In genomic region chr16:63084021-63084756, GRCm38 (mm10) we compare ENCODE assay signal across 17 mouse cellular contexts.
DNase-seq lines count a peak whose midpoint lies in the region; ATAC-seq and TF ChIP-seq lines count a peak whose summit lies in the region.
"Had no signal": no experiment of that assay in that cellular context is flagged by ENCODE, and none has a peak within 500 bp of the region (broad histone marks: within the 10 kb centered on the region; RNA-seq: fewer than 3 reads in every experiment).

No protein-coding gene starts in this region.

- DNase-seq in cerebellum, postnatal 10 days, result peak; percentile 34 to 46
- no peak for DNase-seq in cerebellum, adult 11 months
- DNase-seq in lung, postnatal 0 days (ENCODE audit: low spot score), result peak; percentile 22
- DNase-seq in lung, adult 18-20 months, result no peak
- peak; percentile 43 for DNase-seq in forelimb bud, embryonic 11.5 days (ENCODE audit: low read depth, low spot score)
- DNase-seq in spleen, adult 12 weeks (ENCODE audit: low spot score), result no peak
- DNase-seq: adrenal gland, postnatal 10 days; cerebellum, adult 11-12 months; kidney, postnatal 25 days; layer of hippocampus, postnatal 36 days; thymus, adult 2 months had no signal

- no peaks in the 10 kb centered on the region for H3K4me1 ChIP-seq in lung, postnatal 0 days (ENCODE audit: insufficient read depth, low read depth, low read length)
- peaks cover 10% of the 10 kb centered on the region; the same call in 1 of the 2 replicates for H3K4me1 ChIP-seq in limb, embryonic 15.5 days
- H3K4me1 ChIP-seq in liver, embryonic 12.5 days, result no peaks in the 10 kb centered on the region
- H3K4me1 ChIP-seq: heart, embryonic 10.5 days had no signal

- no peaks in the 10 kb centered on the region for H3K9me3 ChIP-seq in lung, postnatal 0 days (ENCODE audit: low read length)
- H3K9me3 ChIP-seq in limb, embryonic 15.5 days, result no peaks in the 10 kb centered on the region
- no peaks in the 10 kb centered on the region for H3K9me3 ChIP-seq in liver, embryonic 12.5 days (replicated peaks)
- H3K9me3 ChIP-seq: heart, embryonic 10.5 days had no signal

- H3K36me3 ChIP-seq in lung, postnatal 0 days (ENCODE audit: insufficient read depth, low read length), result no peaks in the 10 kb centered on the region
- H3K36me3 ChIP-seq in limb, embryonic 15.5 days, result no peaks in the 10 kb centered on the region
- H3K36me3 ChIP-seq in liver, embryonic 12.5 days, result no peaks in the 10 kb centered on the region
- H3K36me3 ChIP-seq: heart, embryonic 10.5 days had no signal

- no peak overlapping the region for H3K4me3 ChIP-seq in lung, postnatal 0 days (ENCODE audit: low read depth, low read length)
- no peak overlapping the region for H3K4me3 ChIP-seq in limb, embryonic 15.5 days
- no peak overlapping the region for H3K4me3 ChIP-seq in liver, embryonic 12.5 days
- H3K4me3 ChIP-seq: erythroblast, embryonic 14.5 days; heart, embryonic 10.5 days had no signal

- TF ChIP-seq CTCF in lung, postnatal 0 days (IDR thresholded peaks at IDR 0.05), result no peak

- no peak for ATAC-seq in lung, postnatal 0 days
- ATAC-seq in limb, embryonic 15.5 days (ENCODE audit: insufficient number of reproducible peaks, low FRiP score, low TSS enrichment, low read depth), result peak; percentile 76
- no peak for ATAC-seq in liver, embryonic 12.5 days
- ATAC-seq: intestine, postnatal 0 days; midbrain, embryonic 16.5 days had no signal

- 64% methylated on average over 10 of the region's 10 CpGs for WGBS in lung, postnatal 0 days
- WGBS in limb, embryonic 15.5 days, result 17% methylated on average over 10 of the region's 10 CpGs
- 68% methylated on average over 10 of the region's 10 CpGs for WGBS in liver, embryonic 12.5 days (ENCODE audit: insufficient replicate concordance)

- no peak overlapping the region for H3K27ac ChIP-seq in lung, postnatal 0 days (ENCODE audit: low read length)
- 0 out of 2 replicates have a peak overlapping the region, but pooled peaks have one; percentile 29 for H3K27ac ChIP-seq in limb, embryonic 15.5 days
- H3K27ac ChIP-seq in liver, embryonic 12.5 days, result no peak overlapping the region
- H3K27ac ChIP-seq: heart, embryonic 10.5 days had no signal

- TF ChIP-seq EP300 in lung, postnatal 0 days (IDR thresholded peaks at IDR 0.05), result no peak

- no peak overlapping the region for H3K9ac ChIP-seq in lung, postnatal 0 days (replicated peaks; ENCODE audit: low read depth)
- H3K9ac ChIP-seq in limb, embryonic 15.5 days, result no peak overlapping the region
- H3K9ac ChIP-seq in liver, embryonic 12.5 days, result no peak overlapping the region

- H3K4me2 ChIP-seq in lung, postnatal 0 days (replicated peaks; ENCODE audit: low read depth, low read length), result no peak overlapping the region
- H3K4me2 ChIP-seq in limb, embryonic 15.5 days, result no peak overlapping the region
- no peak overlapping the region for H3K4me2 ChIP-seq in liver, embryonic 12.5 days

- no peaks in the 10 kb centered on the region for H3K27me3 ChIP-seq in lung, postnatal 0 days (replicated peaks; ENCODE audit: insufficient read depth, low read length)
- H3K27me3 ChIP-seq in limb, embryonic 15.5 days, result no peaks in the 10 kb centered on the region
- no peaks in the 10 kb centered on the region for H3K27me3 ChIP-seq in liver, embryonic 12.5 days (replicated peaks)

Comparison
In these comparisons a context has a peak if more than half of its experiments do, and no peak if none do; other contexts are left out.
1. DNase-seq: peak in cerebellum, postnatal 10 days (2 of 2), lung, postnatal 0 days (single experiment) and forelimb bud, embryonic 11.5 days (single experiment); none in cerebellum, adult 11 months (single experiment), lung, adult 18-20 months (0 of 2) and spleen, adult 12 weeks (single experiment).